Mouse (Mus musculus): ENCODE results near the gene B3galt1. TPM values are rescaled to one million over a fixed set of nuclear protein-coding genes. Genes with fewer than 3 reads are reported as not detected.

B3galt1 gene
- polyA plus RNA-seq, 1 experiment from 2014 or later, result 9.2 TPM

- Histone ChIP-seq H3K36me3 (no peaks in the 10 kb centered on the region), H3K27me3 (no peaks in the 10 kb centered on the region), H3K9me3 (no peaks in the 10 kb centered on the region), H3K9ac (replicated peaks) (no peak overlapping the region), H3K4me3 (replicated peaks) (no peak overlapping the region), H3K4me2 (no peak overlapping the region), H3K27ac (no peak overlapping the region), H3K4me1 (replicated peaks) (no peaks in the 10 kb centered on the region)
- ATAC-seq (ENCODE audit: insufficient number of reproducible peaks, insufficient read depth, low FRiP score, low TSS enrichment, low read depth), result no peak
- WGBS, result 69% methylated on average over 4 of the region's 4 CpGs
Measured at GRCm38 (mm10) chr2:68061341-68061740, 495.7 kb downstream of the B3galt1 start.

- Histone ChIP-seq H3K9ac (replicated peaks) (no peak overlapping the region), H3K27me3 (no peaks in the 10 kb centered on the region), H3K27ac (no peak overlapping the region), H3K4me3 (replicated peaks) (no peak overlapping the region), H3K4me2 (no peak overlapping the region), H3K36me3 (no peaks in the 10 kb centered on the region), H3K4me1 (replicated peaks) (no peaks in the 10 kb centered on the region), H3K9me3 (no peaks in the 10 kb centered on the region)
- 89% methylated on average over 5 of the region's 5 CpGs for whole genome bisulfite sequencing
- no peak for ATAC-seq (ENCODE audit: insufficient number of reproducible peaks, insufficient read depth, low FRiP score, low TSS enrichment, low read depth)
Measured at GRCm38 (mm10) chr2:68079426-68080360, 514.0 kb downstream of the B3galt1 start.

DNA sequence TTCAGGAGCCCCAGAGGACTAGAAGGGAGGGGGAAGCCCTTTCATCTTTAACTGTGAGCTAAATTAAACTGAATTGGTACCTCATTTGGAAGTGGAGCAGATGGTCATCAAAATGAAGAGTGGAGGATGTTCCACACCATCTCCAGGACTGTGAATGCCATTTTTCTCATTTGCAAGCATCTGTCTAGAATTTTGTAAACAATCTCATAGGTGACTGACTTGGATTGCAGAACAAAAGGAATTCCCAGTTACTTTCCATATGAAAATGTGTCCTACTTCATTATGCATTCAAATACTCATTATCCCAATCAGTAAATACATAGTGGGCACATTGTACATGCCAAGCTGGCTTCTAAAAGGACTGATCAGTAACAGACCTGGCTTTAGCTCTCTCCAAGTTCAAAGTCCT lies 515.2 kb downstream of the B3galt1 start:
- no peak overlapping the region for H3K27ac ChIP-seq
- no peak for ATAC-seq (ENCODE audit: insufficient number of reproducible peaks, insufficient read depth, low FRiP score, low TSS enrichment, low read depth)
- H3K4me1 ChIP-seq (replicated peaks), result no peaks in the 10 kb centered on the region
- no peaks in the 10 kb centered on the region for H3K9me3 ChIP-seq
- H3K9ac ChIP-seq (replicated peaks), result no peak overlapping the region
- no peaks in the 10 kb centered on the region for H3K36me3 ChIP-seq
- no peak overlapping the region for H3K4me3 ChIP-seq (replicated peaks)
- H3K27me3 ChIP-seq, result no peaks in the 10 kb centered on the region
- H3K4me2 ChIP-seq, result no peak overlapping the region

DNA sequence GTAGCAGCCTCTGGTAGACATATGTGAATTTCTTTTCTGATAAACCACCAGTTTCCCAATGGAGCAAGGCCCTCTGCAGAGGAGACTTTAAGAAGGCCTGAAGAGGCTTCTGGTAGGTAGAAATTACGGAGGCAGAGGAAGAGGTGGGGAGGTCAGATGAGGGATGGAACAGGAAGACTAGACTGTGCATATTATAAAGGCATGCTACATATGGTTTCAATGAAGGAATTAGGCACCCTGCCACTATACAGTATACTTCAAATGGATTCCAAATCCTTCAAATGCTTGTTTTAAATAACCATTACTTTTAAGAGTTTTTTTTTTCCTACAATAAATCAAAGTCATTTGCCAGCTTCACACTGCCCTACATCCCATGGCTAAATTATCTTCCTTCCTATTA lies 518.8 kb downstream of the B3galt1 start:
- no peaks in the 10 kb centered on the region for H3K27me3 ChIP-seq
- no peak overlapping the region for H3K27ac ChIP-seq
- ATAC-seq (ENCODE audit: insufficient number of reproducible peaks, insufficient read depth, low FRiP score, low TSS enrichment, low read depth), result no peak
- H3K9ac ChIP-seq (replicated peaks), result no peak overlapping the region
- no peaks in the 10 kb centered on the region for H3K9me3 ChIP-seq
- H3K4me1 ChIP-seq (replicated peaks), result no peaks in the 10 kb centered on the region
- no peak overlapping the region for H3K4me2 ChIP-seq
- no peak overlapping the region for H3K4me3 ChIP-seq (replicated peaks)
- H3K36me3 ChIP-seq, result no peaks in the 10 kb centered on the region
- WGBS, result 36% methylated on average over 1 of the region's 1 CpGs

DNA sequence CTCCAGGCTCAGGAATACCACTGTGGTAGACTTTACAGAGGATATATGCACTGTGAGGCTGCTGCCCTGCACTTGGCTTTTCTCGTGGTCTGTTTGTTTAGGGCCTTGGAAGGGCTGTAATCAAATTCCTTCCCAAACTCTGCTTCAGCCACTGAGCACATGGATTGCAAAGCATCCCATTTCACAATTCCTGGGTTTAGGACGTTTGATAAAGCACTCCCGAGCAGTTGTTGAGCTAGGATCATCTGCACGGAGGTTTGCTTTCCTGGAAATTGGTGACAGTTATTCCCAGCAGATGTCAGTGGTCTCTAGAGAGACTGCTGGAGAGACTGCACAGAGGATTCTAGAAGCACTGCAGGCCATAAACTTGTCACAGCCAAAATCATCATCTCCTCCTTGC lies 520.4 kb downstream of the B3galt1 start:
- Histone ChIP-seq H3K4me3 (replicated peaks) (no peak overlapping the region), H3K4me2 (no peak overlapping the region), H3K9me3 (no peaks in the 10 kb centered on the region), H3K27ac (no peak overlapping the region), H3K36me3 (no peaks in the 10 kb centered on the region), H3K27me3 (no peaks in the 10 kb centered on the region), H3K9ac (replicated peaks) (no peak overlapping the region), H3K4me1 (replicated peaks) (no peaks in the 10 kb centered on the region)
- no peak for ATAC-seq (ENCODE audit: insufficient number of reproducible peaks, insufficient read depth, low FRiP score, low TSS enrichment, low read depth)
- 64% methylated on average over 4 of the region's 4 CpGs for WGBS

- Histone ChIP-seq H3K27me3 (no peaks in the 10 kb centered on the region), H3K27ac (no peak overlapping the region), H3K4me2 (no peak overlapping the region), H3K9me3 (no peaks in the 10 kb centered on the region), H3K9ac (replicated peaks) (no peak overlapping the region), H3K4me1 (replicated peaks) (no peaks in the 10 kb centered on the region), H3K4me3 (replicated peaks) (no peak overlapping the region), H3K36me3 (no peaks in the 10 kb centered on the region)
- ATAC-seq (ENCODE audit: insufficient number of reproducible peaks, insufficient read depth, low FRiP score, low TSS enrichment, low read depth), result no peak
- 90% methylated on average over 2 of the region's 2 CpGs for WGBS
Measured at GRCm38 (mm10) chr2:68091559-68091958, 525.9 kb downstream of the B3galt1 start.

- Histone ChIP-seq H3K9me3 (no peaks in the 10 kb centered on the region), H3K36me3 (no peaks in the 10 kb centered on the region), H3K4me2 (no peak overlapping the region), H3K27me3 (no peaks in the 10 kb centered on the region), H3K4me3 (replicated peaks) (no peak overlapping the region), H3K9ac (replicated peaks) (no peak overlapping the region), H3K27ac (no peak overlapping the region), H3K4me1 (replicated peaks) (no peaks in the 10 kb centered on the region)
- 57% methylated on average over 4 of the region's 4 CpGs for WGBS
- no peak for ATAC-seq (ENCODE audit: insufficient number of reproducible peaks, insufficient read depth, low FRiP score, low TSS enrichment, low read depth)
Measured at GRCm38 (mm10) chr2:68104641-68105040, 539.0 kb downstream of the B3galt1 start.

- H3K27ac ChIP-seq, result no peak overlapping the region
- no peak overlapping the region for H3K9ac ChIP-seq (replicated peaks)
- no peaks in the 10 kb centered on the region for H3K4me1 ChIP-seq (replicated peaks)
- WGBS, result 67% methylated on average over 8 of the region's 8 CpGs
- H3K36me3 ChIP-seq, result no peaks in the 10 kb centered on the region
- H3K4me2 ChIP-seq, result no peak overlapping the region
- ATAC-seq (ENCODE audit: insufficient number of reproducible peaks, insufficient read depth, low FRiP score, low TSS enrichment, low read depth), result no peak
- no peaks in the 10 kb centered on the region for H3K9me3 ChIP-seq
- no peaks in the 10 kb centered on the region for H3K27me3 ChIP-seq
- no peak overlapping the region for H3K4me3 ChIP-seq (replicated peaks)
Measured at GRCm38 (mm10) chr2:68118076-68118475, 552.4 kb downstream of the B3galt1 start.

DNA sequence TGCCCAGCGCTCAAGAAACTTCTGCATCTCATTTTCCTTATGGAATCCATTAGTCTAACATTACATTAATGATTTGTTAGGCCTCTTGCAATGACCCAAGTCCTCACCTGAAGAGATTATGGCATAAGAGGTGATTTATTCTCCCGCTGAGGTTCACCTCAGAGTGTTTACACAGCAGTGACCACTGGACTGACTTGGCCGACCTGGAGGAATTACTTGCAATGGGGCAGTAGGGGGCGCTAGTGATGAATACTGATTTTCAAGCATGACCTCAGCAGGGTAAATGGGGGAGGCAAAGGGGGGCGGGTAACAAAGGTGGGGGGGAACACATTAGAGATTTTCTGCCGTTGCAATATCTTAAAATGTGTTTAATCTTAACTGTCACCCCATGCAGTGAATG lies 559.1 kb downstream of the B3galt1 start:
- no peak overlapping the region for H3K4me2 ChIP-seq
- no peaks in the 10 kb centered on the region for H3K9me3 ChIP-seq
- 45% methylated on average over 6 of the region's 6 CpGs for WGBS
- no peaks in the 10 kb centered on the region for H3K4me1 ChIP-seq (replicated peaks)
- H3K9ac ChIP-seq (replicated peaks), result no peak overlapping the region
- H3K36me3 ChIP-seq, result no peaks in the 10 kb centered on the region
- H3K27ac ChIP-seq, result no peak overlapping the region
- no peak for ATAC-seq (ENCODE audit: insufficient number of reproducible peaks, insufficient read depth, low FRiP score, low TSS enrichment, low read depth)
- H3K4me3 ChIP-seq (replicated peaks), result no peak overlapping the region
- H3K27me3 ChIP-seq, result no peaks in the 10 kb centered on the region

- Histone ChIP-seq H3K27me3 (no peaks in the 10 kb centered on the region), H3K36me3 (no peaks in the 10 kb centered on the region), H3K4me1 (replicated peaks) (no peaks in the 10 kb centered on the region), H3K9me3 (0 out of 2 replicates have a peak, but pooled peaks cover 4% of the 10 kb centered on the region), H3K27ac (no peak overlapping the region), H3K4me2 (no peak overlapping the region), H3K9ac (replicated peaks) (no peak overlapping the region), H3K4me3 (replicated peaks) (no peak overlapping the region)
- no peak for ATAC-seq (ENCODE audit: insufficient number of reproducible peaks, insufficient read depth, low FRiP score, low TSS enrichment, low read depth)
- WGBS, result 84% methylated on average over 2 of the region's 2 CpGs
Measured at GRCm38 (mm10) chr2:68141094-68141493, 575.4 kb downstream of the B3galt1 start.

DNA sequence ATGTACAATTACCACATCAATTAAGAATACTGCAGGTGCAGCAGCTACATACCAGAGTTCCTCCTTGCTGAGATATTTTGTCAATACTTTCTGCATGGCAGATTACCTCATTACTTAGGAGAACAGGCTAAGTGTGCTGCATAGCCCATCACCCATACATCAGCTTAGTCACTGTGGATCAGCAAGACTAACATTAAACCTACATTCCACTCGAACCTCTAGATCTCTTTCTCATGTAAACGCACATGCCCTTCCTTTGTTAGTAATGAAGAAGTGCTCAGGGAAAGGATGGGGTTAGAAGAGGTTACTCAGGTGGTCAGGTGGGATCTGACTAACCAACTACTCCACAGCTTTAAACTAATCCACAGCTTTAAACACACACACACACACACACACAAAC lies 577.6 kb downstream of the B3galt1 start:
- Histone ChIP-seq H3K9ac (replicated peaks) (no peak overlapping the region), H3K4me3 (replicated peaks) (no peak overlapping the region), H3K27me3 (no peaks in the 10 kb centered on the region), H3K4me1 (replicated peaks) (no peaks in the 10 kb centered on the region), H3K9me3 (0 out of 2 replicates have a peak, but pooled peaks cover 4% of the 10 kb centered on the region), H3K4me2 (no peak overlapping the region), H3K27ac (no peak overlapping the region), H3K36me3 (no peaks in the 10 kb centered on the region)
- no peak for ATAC-seq (ENCODE audit: insufficient number of reproducible peaks, insufficient read depth, low FRiP score, low TSS enrichment, low read depth)
- WGBS, result 83% methylated on average over 2 of the region's 2 CpGs

DNA sequence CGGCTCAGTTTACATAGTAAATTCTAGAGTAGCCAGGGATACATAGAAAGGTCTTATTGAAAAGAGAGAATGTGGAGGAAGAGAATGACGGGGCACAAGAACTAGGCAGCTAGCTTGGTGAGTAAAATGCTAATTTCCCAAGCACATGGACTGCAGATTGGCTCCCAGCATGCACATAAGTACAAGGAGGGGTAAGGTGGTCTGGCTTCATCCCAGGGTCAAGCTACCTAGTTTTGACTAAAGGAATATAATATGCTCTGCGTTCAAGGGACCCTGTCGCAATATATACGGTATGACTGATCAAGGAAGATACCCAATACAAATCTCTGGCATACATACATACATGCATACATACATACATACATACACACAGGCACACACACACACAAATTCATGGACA lies 594.1 kb downstream of the B3galt1 start:
- Histone ChIP-seq H3K9ac (replicated peaks) (no peak overlapping the region), H3K4me1 (replicated peaks) (no peaks in the 10 kb centered on the region), H3K4me2 (no peak overlapping the region), H3K36me3 (no peaks in the 10 kb centered on the region), H3K27ac (no peak overlapping the region), H3K9me3 (no peaks in the 10 kb centered on the region), H3K4me3 (replicated peaks) (no peak overlapping the region), H3K27me3 (no peaks in the 10 kb centered on the region)
- 83% methylated on average over 5 of the region's 5 CpGs for WGBS
- no peak for ATAC-seq (ENCODE audit: insufficient number of reproducible peaks, insufficient read depth, low FRiP score, low TSS enrichment, low read depth)
